Mouse (Mus musculus): ENCODE data around the gene Ndufaf8.

GRCm38 (mm10) chr11:120107796-120108195 lies 9.1 kb downstream of the Ndufaf8 start:
- TF ChIP-seq POLR2A (IDR thresholded peaks at IDR 0.05; ENCODE audit: extremely low read depth, insufficient read depth, low read length) (no peak), CTCF (IDR thresholded peaks at IDR 0.05; ENCODE audit: low read depth, low read length) (no peak)
